Mouse (Mus musculus): ENCODE measurements at regions not wholly inside any gene's neighbourhood (a gene's known extent, or its start where the extent isn't known, plus 50 kb on each side); places are given as distances from the start of the nearest gene placed in this dataset.

DNA sequence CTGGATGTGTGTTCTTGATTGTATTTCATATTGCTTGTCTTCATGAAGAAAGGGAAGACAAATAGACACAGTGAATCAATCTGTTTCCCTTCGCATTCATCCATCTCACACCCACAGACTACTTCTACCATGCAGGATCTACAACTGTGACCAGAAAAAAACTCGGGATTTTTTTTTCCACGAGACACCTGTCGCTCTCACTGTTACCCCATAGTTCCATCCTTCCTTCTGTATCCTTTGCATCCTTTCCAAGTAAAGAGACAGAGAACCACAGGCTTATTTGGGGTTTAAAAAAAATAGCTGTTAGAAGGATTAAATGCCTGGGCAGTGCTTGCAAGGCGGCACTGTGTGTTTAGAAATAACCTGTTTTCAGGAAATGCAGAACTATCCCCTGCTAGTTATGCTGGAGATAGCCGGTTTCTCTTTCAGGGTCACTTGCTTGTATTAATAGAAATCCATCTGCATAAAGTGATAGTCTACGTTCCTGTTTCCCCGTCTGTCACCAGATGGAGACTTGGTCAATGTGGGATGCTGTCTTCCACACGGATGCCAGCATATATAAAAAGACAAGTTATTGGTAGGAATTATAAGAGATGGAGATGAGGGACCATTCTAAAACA lies 144.2 kb upstream of the Stmnd1 start:
- TF ChIP-seq CTCF (IDR thresholded peaks at IDR 0.05; ENCODE audit: low read depth): no peak
- no peaks in the 10 kb centered on the region for H3K9me3 ChIP-seq (ENCODE audit: control insufficient read depth)
- H3K4me3 ChIP-seq (ENCODE audit: low read depth, low read length): no peak overlapping the region
- no peak overlapping the region for H3K9ac ChIP-seq (ENCODE audit: low read depth, low read length)
- ATAC-seq: no peak
- H3K27me3 ChIP-seq (replicated peaks; ENCODE audit: control insufficient read depth, insufficient read depth, low read length): no peaks in the 10 kb centered on the region
- WGBS: 89% methylated on average over 9 of the region's 9 CpGs
- H3K36me3 ChIP-seq (ENCODE audit: control insufficient read depth, insufficient read depth): no peaks in the 10 kb centered on the region
- H3K4me1 ChIP-seq (replicated peaks; ENCODE audit: control insufficient read depth, insufficient read depth, low read length): no peaks in the 10 kb centered on the region
- no peak overlapping the region for H3K27ac ChIP-seq (ENCODE audit: low read depth, low read length)
- H3K4me2 ChIP-seq (replicated peaks; ENCODE audit: low read depth): no peak overlapping the region

DNA sequence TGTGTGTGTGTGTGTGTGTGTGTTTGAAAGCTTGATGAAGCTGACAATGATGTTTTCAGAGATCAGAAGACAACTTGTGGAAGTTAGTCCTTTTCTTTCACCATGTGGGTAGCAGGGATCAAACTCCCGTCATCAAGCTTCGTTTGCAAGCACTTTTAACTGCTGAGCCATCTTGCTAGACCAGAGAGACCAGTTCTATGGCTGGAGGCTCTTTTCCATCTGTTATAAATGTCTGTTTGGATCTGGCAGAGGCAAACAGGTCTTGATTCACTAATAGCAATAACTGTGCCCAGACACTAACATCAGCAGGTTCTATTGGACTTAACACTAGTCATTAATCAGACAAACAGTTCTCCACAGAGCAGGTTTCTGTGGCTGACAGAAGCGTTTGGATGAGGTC lies 150.1 kb upstream of the Stmnd1 start:
- 52% methylated on average over 3 of the region's 3 CpGs for WGBS
- no peak for TF ChIP-seq CTCF (IDR thresholded peaks at IDR 0.05; ENCODE audit: low read depth)
- no peak overlapping the region for H3K27ac ChIP-seq (ENCODE audit: low read depth, low read length)
- H3K4me2 ChIP-seq (replicated peaks; ENCODE audit: low read depth): no peak overlapping the region
- H3K9me3 ChIP-seq (ENCODE audit: control insufficient read depth): no peaks in the 10 kb centered on the region
- H3K4me1 ChIP-seq (replicated peaks; ENCODE audit: control insufficient read depth, insufficient read depth, low read length): no peaks in the 10 kb centered on the region
- H3K9ac ChIP-seq (ENCODE audit: low read depth, low read length): no peak overlapping the region
- H3K27me3 ChIP-seq (replicated peaks; ENCODE audit: control insufficient read depth, insufficient read depth, low read length): no peaks in the 10 kb centered on the region
- ATAC-seq: no peak
- H3K36me3 ChIP-seq (ENCODE audit: control insufficient read depth, insufficient read depth): no peaks in the 10 kb centered on the region
- no peak overlapping the region for H3K4me3 ChIP-seq (ENCODE audit: low read depth, low read length)

DNA sequence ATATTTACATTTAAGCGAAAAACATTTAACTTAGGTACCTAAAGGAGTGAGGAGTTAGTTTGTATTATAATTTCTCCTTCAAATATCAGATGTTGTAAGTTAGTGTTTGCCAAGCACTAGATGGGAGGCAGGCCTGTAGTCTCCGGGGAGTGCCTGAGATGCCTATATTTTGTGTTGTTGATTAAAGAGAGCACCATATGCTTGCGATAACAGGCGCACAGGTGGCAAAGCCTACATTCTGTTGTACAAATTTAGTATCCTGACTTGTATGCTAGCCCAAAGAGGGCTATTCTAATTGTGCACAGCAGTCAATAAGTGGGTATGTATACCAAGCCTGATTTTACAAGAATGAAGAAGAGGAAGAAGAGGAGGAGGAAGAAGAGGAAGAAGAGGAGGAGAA lies 151.8 kb upstream of the Atxn1 start:
- TF ChIP-seq CTCF (IDR thresholded peaks at IDR 0.05; ENCODE audit: low read depth): no peak
- 90% methylated on average over 4 of the region's 4 CpGs for WGBS

DNA sequence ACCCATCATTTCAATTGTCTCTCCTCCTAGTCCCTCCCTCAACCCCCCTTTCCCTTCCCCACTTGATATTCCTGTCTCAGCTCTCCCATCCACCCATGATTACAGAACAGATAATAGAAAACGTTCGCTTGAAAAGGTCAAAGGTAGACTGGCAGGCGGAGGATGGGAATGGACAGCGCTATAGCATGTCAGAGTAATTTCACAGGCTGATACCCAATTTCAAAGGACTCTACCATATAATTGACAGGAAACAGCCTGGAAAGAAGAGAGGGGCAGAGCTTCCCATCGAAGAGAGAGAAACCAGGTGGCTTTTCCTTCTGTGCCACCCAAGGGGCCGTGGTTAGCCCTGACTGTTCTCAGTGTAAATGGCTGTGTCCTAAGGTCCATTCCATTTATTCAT lies 140.2 kb upstream of the Atxn1 start:
- H3K27ac ChIP-seq (ENCODE audit: low read depth, low read length): no peak overlapping the region
- H3K4me1 ChIP-seq (replicated peaks; ENCODE audit: control insufficient read depth, insufficient read depth, low read length): no peaks in the 10 kb centered on the region
- no peak overlapping the region for H3K4me2 ChIP-seq (replicated peaks; ENCODE audit: low read depth)
- ATAC-seq: no peak
- no peaks in the 10 kb centered on the region for H3K9me3 ChIP-seq (ENCODE audit: control insufficient read depth)
- no peak for TF ChIP-seq CTCF (IDR thresholded peaks at IDR 0.05; ENCODE audit: low read depth)
- no peaks in the 10 kb centered on the region for H3K27me3 ChIP-seq (replicated peaks; ENCODE audit: control insufficient read depth, insufficient read depth, low read length)
- 72% methylated on average over 6 of the region's 6 CpGs for WGBS
- H3K36me3 ChIP-seq (ENCODE audit: control insufficient read depth, insufficient read depth): no peaks in the 10 kb centered on the region
- H3K9ac ChIP-seq (ENCODE audit: low read depth, low read length): no peak overlapping the region
- H3K4me3 ChIP-seq (ENCODE audit: low read depth, low read length): no peak overlapping the region

More for the DNA sequence above, 151.8 kb upstream of the Atxn1 start:
- no peak overlapping the region for H3K4me2 ChIP-seq (replicated peaks; ENCODE audit: low read depth)
- no peak overlapping the region for H3K4me3 ChIP-seq (ENCODE audit: low read depth, low read length)
- no peaks in the 10 kb centered on the region for H3K9me3 ChIP-seq (ENCODE audit: control insufficient read depth)
- H3K27ac ChIP-seq (ENCODE audit: low read depth, low read length): no peak overlapping the region
- H3K9ac ChIP-seq (ENCODE audit: low read depth, low read length): no peak overlapping the region
- no peaks in the 10 kb centered on the region for H3K27me3 ChIP-seq (replicated peaks; ENCODE audit: control insufficient read depth, insufficient read depth, low read length)
- ATAC-seq: no peak
- no peaks in the 10 kb centered on the region for H3K4me1 ChIP-seq (replicated peaks; ENCODE audit: control insufficient read depth, insufficient read depth, low read length)
- no peaks in the 10 kb centered on the region for H3K36me3 ChIP-seq (ENCODE audit: control insufficient read depth, insufficient read depth)

DNA sequence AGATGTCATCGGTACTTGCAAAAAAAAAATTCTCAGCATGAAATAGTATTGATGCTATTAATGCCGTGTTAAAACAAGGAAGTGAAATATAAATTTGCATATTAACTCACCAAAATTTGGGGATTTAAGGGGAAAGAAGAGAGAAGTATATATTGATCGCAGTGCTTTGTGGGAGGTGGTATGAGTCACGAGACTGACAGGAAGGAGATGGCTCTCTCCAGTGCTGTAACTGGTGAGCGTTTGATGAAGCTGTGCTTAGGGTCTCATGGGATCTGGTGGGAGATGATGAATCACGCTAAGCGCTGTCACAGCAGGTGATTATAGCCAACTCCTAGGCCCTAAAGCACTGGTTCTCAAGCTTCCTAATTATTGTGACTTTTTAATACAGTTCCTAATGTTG lies 133.8 kb upstream of the Atxn1 start:
- no peaks in the 10 kb centered on the region for H3K9me3 ChIP-seq (ENCODE audit: control insufficient read depth)
- H3K36me3 ChIP-seq (ENCODE audit: control insufficient read depth, insufficient read depth): no peaks in the 10 kb centered on the region
- no peak overlapping the region for H3K9ac ChIP-seq (ENCODE audit: low read depth, low read length)
- ATAC-seq: no peak
- no peak overlapping the region for H3K4me3 ChIP-seq (ENCODE audit: low read depth, low read length)
- no peaks in the 10 kb centered on the region for H3K4me1 ChIP-seq (replicated peaks; ENCODE audit: control insufficient read depth, insufficient read depth, low read length)
- WGBS: 80% methylated on average over 7 of the region's 7 CpGs
- H3K27ac ChIP-seq (ENCODE audit: low read depth, low read length): no peak overlapping the region
- no peaks in the 10 kb centered on the region for H3K27me3 ChIP-seq (replicated peaks; ENCODE audit: control insufficient read depth, insufficient read depth, low read length)
- TF ChIP-seq CTCF (IDR thresholded peaks at IDR 0.05; ENCODE audit: low read depth): no peak
- H3K4me2 ChIP-seq (replicated peaks; ENCODE audit: low read depth): no peak overlapping the region

DNA sequence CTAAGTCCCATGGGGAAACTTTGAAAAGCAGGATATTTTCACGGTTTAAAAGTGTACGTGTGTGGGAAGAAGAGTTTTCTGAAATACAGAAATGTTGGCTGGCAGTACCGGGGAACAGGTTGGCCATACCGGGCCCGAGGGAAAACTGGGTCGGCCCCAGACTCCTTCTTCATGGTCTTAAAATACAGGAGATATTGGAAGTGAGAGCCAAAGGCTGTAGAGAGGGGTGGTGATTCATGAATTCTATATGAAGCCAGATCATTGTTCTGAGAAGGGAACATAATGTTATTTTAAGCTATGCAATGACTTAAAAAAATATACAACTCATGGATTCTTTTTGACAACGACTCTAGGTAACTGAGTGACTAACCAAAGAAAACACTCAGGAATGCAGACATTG lies 133.3 kb upstream of the Atxn1 start:
- no peak for TF ChIP-seq CTCF (IDR thresholded peaks at IDR 0.05; ENCODE audit: low read depth)
- no peak overlapping the region for H3K4me2 ChIP-seq (replicated peaks; ENCODE audit: low read depth)
- H3K27ac ChIP-seq (ENCODE audit: low read depth, low read length): no peak overlapping the region
- no peaks in the 10 kb centered on the region for H3K9me3 ChIP-seq (ENCODE audit: control insufficient read depth)
- H3K36me3 ChIP-seq (ENCODE audit: control insufficient read depth, insufficient read depth): no peaks in the 10 kb centered on the region
- no peaks in the 10 kb centered on the region for H3K4me1 ChIP-seq (replicated peaks; ENCODE audit: control insufficient read depth, insufficient read depth, low read length)
- ATAC-seq: no peak
- WGBS: 89% methylated on average over 7 of the region's 7 CpGs
- H3K9ac ChIP-seq (ENCODE audit: low read depth, low read length): no peak overlapping the region
- no peak overlapping the region for H3K4me3 ChIP-seq (ENCODE audit: low read depth, low read length)
- no peaks in the 10 kb centered on the region for H3K27me3 ChIP-seq (replicated peaks; ENCODE audit: control insufficient read depth, insufficient read depth, low read length)

DNA sequence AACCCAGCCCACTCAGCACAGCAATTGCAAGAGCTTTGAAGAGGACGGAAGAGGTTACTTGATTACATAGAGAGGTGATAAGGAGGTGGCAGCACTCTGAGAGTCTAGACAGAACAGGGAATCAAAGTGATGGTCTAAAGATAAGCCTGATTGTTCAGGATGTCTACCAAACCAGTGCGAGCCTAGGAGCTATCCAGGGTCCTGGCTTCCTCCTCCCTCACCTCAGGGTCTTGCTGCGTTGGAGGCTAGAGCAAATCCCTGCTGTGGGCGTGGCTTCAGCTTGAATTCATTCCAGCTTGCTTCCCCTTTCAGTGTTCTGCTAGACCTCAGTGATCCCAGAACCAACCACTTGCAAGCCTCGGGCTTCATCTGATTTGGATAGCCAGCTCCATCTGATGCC lies 132.2 kb upstream of the Atxn1 start:
- Histone ChIP-seq H3K4me3 (ENCODE audit: low read depth, low read length) (no peak overlapping the region), H3K36me3 (ENCODE audit: control insufficient read depth, insufficient read depth) (no peaks in the 10 kb centered on the region), H3K9me3 (ENCODE audit: control insufficient read depth) (no peaks in the 10 kb centered on the region), H3K9ac (ENCODE audit: low read depth, low read length) (no peak overlapping the region), H3K27ac (ENCODE audit: low read depth, low read length) (no peak overlapping the region), H3K4me1 (replicated peaks; ENCODE audit: control insufficient read depth, insufficient read depth, low read length) (no peaks in the 10 kb centered on the region), H3K4me2 (replicated peaks; ENCODE audit: low read depth) (no peak overlapping the region), H3K27me3 (replicated peaks; ENCODE audit: control insufficient read depth, insufficient read depth, low read length) (no peaks in the 10 kb centered on the region)
- TF ChIP-seq CTCF (IDR thresholded peaks at IDR 0.05; ENCODE audit: low read depth): no peak
- ATAC-seq: no peak
- WGBS: 4% methylated on average over 5 of the region's 5 CpGs

Data from intestine, postnatal 0 days (tissue).